Mouse (Mus musculus) left cerebral cortex, adult 6 months (tissue): Measurements from ENCODE around the gene Zfp551. TPM values are rescaled to one million over a fixed set of nuclear protein-coding genes. Genes with fewer than 3 reads are reported as not detected.

ENCODE experiments used
- long read RNA-seq, 2 experiments: library from polyadenylated mRNA; unstranded; transcript quantifications; one replicate each; pipeline ENCODE4 v2.0.0; 2019 to 2020
- polyA plus RNA-seq: library from polyadenylated mRNA; unstranded; fragments of <200 nt; fragmentation: Nextera tagmentation; gene quantifications from 2 replicates; pipeline ENCODE4 v1.2.3, GENCODE M21; 2021

The Zfp551 gene
- polyA plus RNA-seq = 2.5 and 2.6 TPM in 2 replicates
- long read RNA-seq, experiment 1, transcript Zfp551-201 (4 exons, 2,591 nt) = major isoform, 13 of 24 reads
- long read RNA-seq, experiment 1, partial matches to known transcripts = 0 of 24 reads
- long read RNA-seq, experiment 1, other reads (novel, unspliced or antisense) = 6 of 24 reads
- long read RNA-seq, experiment 2, partial matches to known transcripts = 0 of 2 reads
- long read RNA-seq, experiment 2, other reads (novel, unspliced or antisense) = 1 of 2 reads

GRCm38 (mm10) chr7:12422245-12422849 lies at the start of gene Zfp551:
Gene Zfp551 (minus strand): TSS chr7:12422751.

GRCm38 (mm10) chr7:12369173-12369572 lies 53.4 kb downstream of the Zfp551 start, which contains the start of gene Vmn1r84:
Gene Vmn1r84 (minus strand): TSS chr7:12369273.

Other genes with a start within 250 kb of the Zfp551 start
- not detected in 2 replicates for gene Vmn1r80, start 233.5 kb downstream of the Zfp551 start, polyA plus RNA-seq
- gene Vmn1r81, start 154.5 kb downstream of the Zfp551 start, polyA plus RNA-seq = 0.01 TPM in 1 of 2 replicates, not detected in the other
- not detected in 2 replicates for gene Vmn1r82, start 122.3 kb downstream of the Zfp551 start, polyA plus RNA-seq
- gene Vmn1r83, start 93.3 kb downstream of the Zfp551 start, polyA plus RNA-seq = not detected in 2 replicates
- not detected in 2 replicates for gene Vmn1r84, start 53.5 kb downstream of the Zfp551 start, polyA plus RNA-seq
- gene Zfp606, start 55.5 kb upstream of the Zfp551 start, polyA plus RNA-seq = 5.0 and 6.6 TPM in 2 replicates
- gene 2900092C05Rik, start 89.8 kb upstream of the Zfp551 start, polyA plus RNA-seq = not detected in 2 replicates
- 0.01 TPM in 1 of 2 replicates, not detected in the other for gene Vmn2r53, start 186.0 kb upstream of the Zfp551 start, polyA plus RNA-seq
- not detected in 2 replicates for gene Vmn2r54, start 217.6 kb upstream of the Zfp551 start, polyA plus RNA-seq